Mouse (Mus musculus): ENCODE data around the gene Gm10272. TPM values are rescaled to one million over a fixed set of nuclear protein-coding genes. Genes with fewer than 3 reads are reported as not detected.
"Not testable (repeated sequence)": the region's sequence is repeated elsewhere in the genome, so short reads cannot be mapped to it uniquely, and the experiment has no call there.

Gm10272 gene
- polyA plus RNA-seq, 1 experiment = not detected

DNA sequence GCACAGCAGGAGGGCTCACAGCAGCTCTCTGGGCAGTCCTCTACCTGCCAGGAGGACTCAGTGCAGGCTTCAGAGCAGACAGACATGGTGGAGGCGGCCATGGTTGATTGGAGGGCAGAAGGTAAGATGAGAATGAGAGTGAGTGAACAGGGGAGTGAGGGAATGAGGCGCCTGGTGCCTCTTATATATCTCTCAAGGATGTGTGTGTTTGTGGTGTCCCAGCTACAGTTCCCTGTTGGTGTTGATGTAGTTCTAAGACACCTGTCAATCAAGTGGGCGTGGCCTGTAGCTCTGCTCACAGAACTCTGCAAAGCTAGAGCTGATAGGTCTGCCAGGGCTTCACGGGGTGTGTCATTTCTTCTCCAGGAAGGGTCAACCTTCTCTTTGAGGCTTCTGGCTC is 9.3 kb upstream of the Gm10272 start, which contains the start of gene Gm9508:
Gm9508 (minus strand) TSS at position 101 of the 400 bp plus-strand sequence.
- WGBS = 56% methylated on average over 4 of the region's 4 CpGs
- Histone ChIP-seq H3K4me1 (ENCODE audit: control insufficient read depth, insufficient read depth, insufficient read length) (no peaks in the 10 kb centered on the region), H3K4me3 (ENCODE audit: extremely low read depth, insufficient read depth, insufficient read length) (no peak within 1 kb of the TSS), H3K27ac (ENCODE audit: insufficient read depth, low read length) (no peak within 1 kb of the TSS), H3K27me3 (ENCODE audit: control insufficient read depth, insufficient read depth, low read length) (no peaks in the 10 kb centered on the region), H3K36me3 (ENCODE audit: control insufficient read depth, insufficient read depth, low read length) (no peaks in the 10 kb centered on the region)
- TF ChIP-seq CTCF (IDR thresholded peaks at IDR 0.05; ENCODE audit: extremely low read depth, insufficient read depth, insufficient read length, insufficient replicate concordance) = no peak
- DNase-seq (ENCODE audit: low read depth in 1 of 2, low spot score in 2 of 2) = no peak

DNA sequence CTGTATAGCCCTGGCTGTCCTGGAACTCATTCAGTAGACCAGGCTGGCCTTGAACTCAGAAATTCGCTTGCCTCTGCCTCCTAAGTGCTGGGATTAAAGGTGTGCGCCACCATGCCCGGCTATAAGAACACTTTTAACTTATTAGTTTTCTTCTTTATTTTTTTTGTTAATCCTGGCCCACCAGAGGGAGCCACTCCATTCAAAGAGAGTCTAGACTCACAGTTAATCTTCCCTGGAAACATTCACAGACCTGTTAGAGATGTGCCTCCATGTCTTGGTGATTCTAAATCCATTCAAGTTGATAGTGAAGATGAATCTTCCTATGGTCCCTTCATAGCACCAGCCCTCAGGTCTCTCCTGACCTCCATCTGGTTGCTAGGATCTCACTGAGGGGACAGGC is 3.4 kb downstream of the Gm10272 start:
- no peak overlapping the region for H3K4me3 ChIP-seq (ENCODE audit: extremely low read depth, insufficient read depth, insufficient read length)
- no peaks in the 10 kb centered on the region for H3K27me3 ChIP-seq (ENCODE audit: control insufficient read depth, insufficient read depth, low read length)
- TF ChIP-seq POLR2A (IDR thresholded peaks at IDR 0.05; ENCODE audit: low read depth, low read length) = no peak
- no peak for TF ChIP-seq CTCF (IDR thresholded peaks at IDR 0.05; ENCODE audit: extremely low read depth, insufficient read depth, insufficient read length, insufficient replicate concordance)
- no peak for DNase-seq (ENCODE audit: low read depth in 1 of 2, low spot score in 2 of 2)
- 77% methylated on average over 3 of the region's 3 CpGs for WGBS
- H3K36me3 ChIP-seq (ENCODE audit: control insufficient read depth, insufficient read depth, low read length) = no peaks in the 10 kb centered on the region
- H3K4me1 ChIP-seq (ENCODE audit: control insufficient read depth, insufficient read depth, insufficient read length) = peaks cover 8% of the 10 kb centered on the region
- H3K27ac ChIP-seq (ENCODE audit: insufficient read depth, low read length) = no peak overlapping the region

DNA sequence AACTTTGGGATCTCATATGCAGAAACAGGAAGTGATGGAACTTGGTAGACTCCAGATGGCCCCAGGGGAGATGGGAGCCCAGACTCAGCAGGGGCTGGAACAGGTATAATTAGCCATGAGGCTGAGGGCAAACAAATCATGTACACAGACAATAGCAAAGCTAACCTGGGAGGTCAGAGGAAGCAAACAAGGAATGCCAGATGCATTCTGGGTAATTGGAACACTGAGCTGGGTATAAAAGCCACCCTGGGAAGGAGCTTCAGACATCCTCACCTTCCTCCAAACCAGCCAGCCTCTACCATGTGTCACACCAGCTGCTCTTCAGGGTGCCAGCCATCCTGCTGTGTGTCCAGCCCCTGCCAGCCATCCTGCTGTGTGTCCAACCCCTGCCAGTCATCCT is 4.7 kb downstream of the Gm10272 start, which contains the start of gene Gm10024:
Gm10024 (plus strand) TSS at position 301 of the 400 bp plus-strand sequence.
- not testable (repeated sequence) for H3K4me3 ChIP-seq (ENCODE audit: extremely low read depth, insufficient read depth, insufficient read length); H3K36me3 ChIP-seq (ENCODE audit: control insufficient read depth, insufficient read depth, low read length); H3K4me1 ChIP-seq (ENCODE audit: control insufficient read depth, insufficient read depth, insufficient read length); H3K27me3 ChIP-seq (ENCODE audit: control insufficient read depth, insufficient read depth, low read length); DNase-seq (ENCODE audit: low read depth in 1 of 2, low spot score in 2 of 2); H3K27ac ChIP-seq (ENCODE audit: insufficient read depth, low read length)

DNA sequence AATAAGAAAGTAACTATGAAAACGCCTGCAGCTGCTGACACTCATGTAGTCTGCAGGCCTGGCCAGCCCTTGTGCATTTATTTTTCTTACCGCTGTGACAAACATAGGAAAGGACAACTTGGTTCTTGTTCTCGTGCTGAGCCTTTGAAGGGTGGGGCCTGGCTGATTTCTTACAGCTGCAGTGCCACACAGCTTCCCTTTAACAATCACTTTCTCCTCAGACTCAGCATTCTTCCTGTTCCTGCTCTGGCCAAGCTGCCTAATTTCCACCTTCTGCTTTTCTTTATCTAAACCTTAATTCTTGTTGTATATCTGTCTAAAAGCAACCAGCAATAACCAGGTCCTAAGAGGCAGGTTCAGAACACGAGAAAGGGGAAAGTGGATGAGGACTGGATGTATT is 7.3 kb downstream of the Gm10272 start:
- 12% methylated on average over 4 of the region's 4 CpGs for WGBS
- no peaks in the 10 kb centered on the region for H3K36me3 ChIP-seq (ENCODE audit: control insufficient read depth, insufficient read depth, low read length)
- TF ChIP-seq CTCF (IDR thresholded peaks at IDR 0.05; ENCODE audit: extremely low read depth, insufficient read depth, insufficient read length, insufficient replicate concordance) (no peak), POLR2A (IDR thresholded peaks at IDR 0.05; ENCODE audit: low read depth, low read length) (no peak)
- no peak overlapping the region for H3K4me3 ChIP-seq (ENCODE audit: extremely low read depth, insufficient read depth, insufficient read length)
- no peak for DNase-seq (ENCODE audit: low read depth in 1 of 2, low spot score in 2 of 2)
- no peaks in the 10 kb centered on the region for H3K27me3 ChIP-seq (ENCODE audit: control insufficient read depth, insufficient read depth, low read length)
- no peak overlapping the region for H3K27ac ChIP-seq (ENCODE audit: insufficient read depth, low read length)
- peaks cover 8% of the 10 kb centered on the region for H3K4me1 ChIP-seq (ENCODE audit: control insufficient read depth, insufficient read depth, insufficient read length)

DNA sequence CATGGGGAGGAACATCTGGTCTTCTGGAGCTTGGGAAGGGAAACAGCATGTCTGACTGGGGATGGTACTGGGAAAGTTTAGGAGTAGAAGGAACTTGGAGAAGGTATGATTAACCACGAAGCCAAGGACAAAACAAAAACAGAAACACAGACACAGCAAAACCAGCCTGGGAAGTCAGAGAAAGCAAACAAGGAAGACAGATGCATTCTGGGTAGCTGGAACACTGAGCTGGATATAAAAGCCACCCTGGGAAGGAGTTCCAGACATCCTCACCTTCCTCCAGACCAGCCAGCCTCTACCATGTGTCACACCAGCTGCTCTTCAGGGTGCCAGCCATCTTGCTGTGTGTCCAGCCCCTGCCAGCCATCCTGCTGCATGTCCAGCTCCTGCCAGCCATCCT is 9.1 kb downstream of the Gm10272 start, which contains the start of gene Gm10142:
Gm10142 (plus strand) TSS at position 301 of the 400 bp plus-strand sequence.
- H3K27ac ChIP-seq (ENCODE audit: insufficient read depth, low read length) = no peak within 1 kb of the TSS
- H3K4me1 ChIP-seq (ENCODE audit: control insufficient read depth, insufficient read depth, insufficient read length) = peaks cover 8% of the 10 kb centered on the region
- no peak within 1 kb of the TSS for H3K4me3 ChIP-seq (ENCODE audit: extremely low read depth, insufficient read depth, insufficient read length)
- TF ChIP-seq CTCF (IDR thresholded peaks at IDR 0.05; ENCODE audit: extremely low read depth, insufficient read depth, insufficient read length, insufficient replicate concordance) (no peak), POLR2A (IDR thresholded peaks at IDR 0.05; ENCODE audit: low read depth, low read length) (no peak)
- H3K27me3 ChIP-seq (ENCODE audit: control insufficient read depth, insufficient read depth, low read length) = no peaks in the 10 kb centered on the region
- 88% methylated on average over 1 of the region's 1 CpGs for WGBS
- DNase-seq (ENCODE audit: low read depth in 1 of 2, low spot score in 2 of 2) = no peak
- no peaks in the 10 kb centered on the region for H3K36me3 ChIP-seq (ENCODE audit: control insufficient read depth, insufficient read depth, low read length)

DNA sequence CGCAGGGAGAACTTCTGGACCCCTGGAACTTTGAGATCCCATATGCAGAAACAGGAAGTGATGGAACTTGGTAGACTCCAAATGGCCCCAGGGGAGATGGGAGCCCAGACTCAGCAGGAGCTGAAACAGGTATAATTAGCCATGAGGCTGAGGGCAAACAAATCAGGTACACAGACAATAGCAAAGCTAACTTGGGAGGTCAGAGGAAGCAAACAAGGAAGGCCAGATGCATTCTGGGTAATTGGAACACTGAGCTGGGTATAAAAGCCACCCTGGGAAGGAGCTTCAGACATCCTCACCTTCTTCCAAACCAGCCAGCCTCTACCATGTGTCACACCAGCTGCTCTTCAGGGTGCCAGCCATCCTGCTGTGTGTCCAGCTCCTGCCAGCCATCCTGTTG is 13.9 kb downstream of the Gm10272 start, which contains the start of gene Krtap12-1:
Krtap12-1 (plus strand) TSS at position 301 of the 400 bp plus-strand sequence.
- H3K36me3 ChIP-seq (ENCODE audit: control insufficient read depth, insufficient read depth, low read length); H3K27ac ChIP-seq (ENCODE audit: insufficient read depth, low read length); H3K4me3 ChIP-seq (ENCODE audit: extremely low read depth, insufficient read depth, insufficient read length); H3K27me3 ChIP-seq (ENCODE audit: control insufficient read depth, insufficient read depth, low read length); DNase-seq (ENCODE audit: low read depth in 1 of 2, low spot score in 2 of 2); H3K4me1 ChIP-seq (ENCODE audit: control insufficient read depth, insufficient read depth, insufficient read length): not testable (repeated sequence)
- WGBS = 89% methylated on average over 1 of the region's 1 CpGs

DNA sequence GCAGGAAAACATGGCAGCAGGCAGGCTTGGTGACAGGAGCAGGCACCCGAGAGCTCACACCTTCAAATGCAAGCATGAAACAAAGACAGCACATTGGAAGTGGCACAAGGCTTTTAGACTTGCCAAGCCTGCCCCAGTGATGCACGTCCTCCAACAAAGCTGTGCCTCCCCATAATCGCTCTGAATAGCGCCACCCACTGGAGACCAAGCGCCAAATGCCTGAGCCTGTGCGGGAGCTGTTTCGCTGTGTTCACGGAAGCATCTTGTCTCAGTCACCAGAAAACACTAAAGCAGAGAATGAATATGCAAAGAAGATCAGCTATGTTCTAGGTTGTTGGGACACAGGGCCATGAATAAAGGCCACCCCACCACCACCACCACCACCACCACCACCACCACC is 18.4 kb downstream of the Gm10272 start:
- no peak for DNase-seq (ENCODE audit: low read depth in 1 of 2, low spot score in 2 of 2)
- Histone ChIP-seq H3K36me3 (ENCODE audit: control insufficient read depth, insufficient read depth, low read length) (no peaks in the 10 kb centered on the region), H3K27ac (ENCODE audit: insufficient read depth, low read length) (no peak overlapping the region), H3K27me3 (ENCODE audit: control insufficient read depth, insufficient read depth, low read length) (no peaks in the 10 kb centered on the region), H3K4me1 (ENCODE audit: control insufficient read depth, insufficient read depth, insufficient read length) (no peaks in the 10 kb centered on the region), H3K4me3 (ENCODE audit: extremely low read depth, insufficient read depth, insufficient read length) (no peak overlapping the region)
- TF ChIP-seq POLR2A (IDR thresholded peaks at IDR 0.05; ENCODE audit: low read depth, low read length) = no peak
- TF ChIP-seq CTCF (IDR thresholded peaks at IDR 0.05; ENCODE audit: extremely low read depth, insufficient read depth, insufficient read length, insufficient replicate concordance) = no peak
- 78% methylated on average over 8 of the region's 8 CpGs for WGBS
